Mouse (Mus musculus) erythroblast, embryonic 14.5 days (primary cell): ENCODE results near the gene Nucks1. TPM values are rescaled to one million over a fixed set of nuclear protein-coding genes. Genes with fewer than 3 reads are reported as not detected.
A peak's percentile ranks its signal among the peaks of the same experiment; 100 is the strongest.

Experiments
- H3K27me3 ChIP-seq: 2 replicates; pipeline ENCODE4 v1.6.1; 2012; ENCODE audit warnings: inconsistent platforms; ENCODE audit not compliant: control insufficient read depth
- H3K36me3 ChIP-seq: 2 replicates; pipeline ENCODE4 v1.6.1; 2012; ENCODE audit warnings: mild to moderate bottlenecking, inconsistent platforms; ENCODE audit not compliant: control insufficient read depth
- H3K4me1 ChIP-seq: 2 replicates; pipeline ENCODE4 v1.6.1; 2012; ENCODE audit warnings: inconsistent platforms; ENCODE audit not compliant: control insufficient read depth
- H3K4me3 ChIP-seq: replicated peaks from 2 replicates; pipeline ENCODE3; 2012; ENCODE audit warnings: moderate library complexity, mild to moderate bottlenecking, inconsistent platforms
- H3K9me3 ChIP-seq: 2 replicates; pipeline ENCODE4 v1.6.1; 2012; ENCODE audit warnings: low read length, inconsistent platforms, mixed read lengths; ENCODE audit not compliant: control insufficient read depth
- GATA1 ChIP-seq: IDR thresholded peaks from 2 replicates; pipeline ENCODE4 v1.6.1; 2012; ENCODE audit warnings: low read length, inconsistent platforms, mixed read lengths
- TAL1 ChIP-seq: IDR thresholded peaks from 3 replicates; pipeline ENCODE4 v1.6.1; 2012; ENCODE audit warnings: low read length, inconsistent platforms, mixed read lengths
- polyA plus RNA-seq: library from polyadenylated mRNA; stranded (reverse); fragments of >175 nt; gene quantifications from 2 replicates; pipeline ENCODE4 v1.2.3, GENCODE M21; 2012

Gene Nucks1
- polyA plus RNA-seq, 1 experiment, result 1.3 TPM

- Histone ChIP-seq H3K9me3 (peaks cover 3% of the 10 kb centered on the region; the same call in 1 of the 2 replicates), H3K4me1 (peaks cover 28% of the 10 kb centered on the region), H3K4me3 (peak overlapping the region; percentile 99), H3K27me3 (peaks cover 31% of the 10 kb centered on the region), H3K36me3 (peaks cover 30% of the 10 kb centered on the region)
- TF ChIP-seq GATA1 (no peak), TAL1 (no peak)
Observed at GRCm38 (mm10) chr1:131910674-131911558, 582 bp downstream of the Nucks1 start.

- peaks cover 14% of the 10 kb centered on the region for H3K4me1 ChIP-seq
- H3K9me3 ChIP-seq, result no peaks in the 10 kb centered on the region
- H3K4me3 ChIP-seq, result no peak overlapping the region
- peaks cover 91% of the 10 kb centered on the region for H3K36me3 ChIP-seq
- TF ChIP-seq TAL1 (no peak), GATA1 (no peak)
- no peaks in the 10 kb centered on the region for H3K27me3 ChIP-seq
Observed at GRCm38 (mm10) chr1:131917634-131918033, 7.3 kb downstream of the Nucks1 start.

GRCm38 (mm10) chr1:131919052-131919451 is 8.7 kb downstream of the Nucks1 start:
- Histone ChIP-seq H3K4me1 (peaks cover 9% of the 10 kb centered on the region), H3K4me3 (no peak overlapping the region), H3K36me3 (peaks cover 97% of the 10 kb centered on the region), H3K9me3 (no peaks in the 10 kb centered on the region), H3K27me3 (no peaks in the 10 kb centered on the region)
- TF ChIP-seq GATA1 (no peak), TAL1 (no peak)

GRCm38 (mm10) chr1:131922100-131922499 is 11.8 kb downstream of the Nucks1 start:
- TF ChIP-seq GATA1, result no peak
- TF ChIP-seq TAL1, result no peak
- Histone ChIP-seq H3K4me3 (no peak overlapping the region), H3K9me3 (no peaks in the 10 kb centered on the region), H3K27me3 (no peaks in the 10 kb centered on the region), H3K4me1 (peaks cover 4% of the 10 kb centered on the region), H3K36me3 (peaks cover 100% of the 10 kb centered on the region)

GRCm38 (mm10) chr1:131933471-131933870 is 23.1 kb downstream of the Nucks1 start:
- H3K4me1 ChIP-seq, result no peaks in the 10 kb centered on the region
- no peaks in the 10 kb centered on the region for H3K9me3 ChIP-seq
- no peak for TF ChIP-seq TAL1
- TF ChIP-seq GATA1, result no peak
- H3K36me3 ChIP-seq, result peaks cover 97% of the 10 kb centered on the region
- H3K27me3 ChIP-seq, result no peaks in the 10 kb centered on the region
- no peak overlapping the region for H3K4me3 ChIP-seq

GRCm38 (mm10) chr1:131937659-131938305 is 27.4 kb downstream of the Nucks1 start:
- Histone ChIP-seq H3K4me1 (peaks cover 4% of the 10 kb centered on the region), H3K36me3 (peaks cover 61% of the 10 kb centered on the region), H3K27me3 (no peaks in the 10 kb centered on the region), H3K9me3 (no peaks in the 10 kb centered on the region), H3K4me3 (no peak overlapping the region)
- no peak for TF ChIP-seq GATA1
- TF ChIP-seq TAL1, result no peak

GRCm38 (mm10) chr1:131938811-131939210 is 28.5 kb downstream of the Nucks1 start:
- Histone ChIP-seq H3K9me3 (no peaks in the 10 kb centered on the region), H3K27me3 (no peaks in the 10 kb centered on the region), H3K4me3 (no peak overlapping the region), H3K4me1 (peaks cover 5% of the 10 kb centered on the region), H3K36me3 (peaks cover 50% of the 10 kb centered on the region)
- no peak for TF ChIP-seq TAL1
- TF ChIP-seq GATA1, result no peak

GRCm38 (mm10) chr1:131940711-131941244 is 30.4 kb downstream of the Nucks1 start:
- no peaks in the 10 kb centered on the region for H3K9me3 ChIP-seq
- H3K4me3 ChIP-seq, result no peak overlapping the region
- peaks cover 7% of the 10 kb centered on the region for H3K4me1 ChIP-seq
- TF ChIP-seq TAL1, result no peak
- TF ChIP-seq GATA1, result no peak
- H3K27me3 ChIP-seq, result no peaks in the 10 kb centered on the region
- H3K36me3 ChIP-seq, result peaks cover 31% of the 10 kb centered on the region

GRCm38 (mm10) chr1:131941501-131941900 is 31.2 kb downstream of the Nucks1 start:
- Histone ChIP-seq H3K4me1 (peaks cover 9% of the 10 kb centered on the region), H3K4me3 (no peak overlapping the region), H3K36me3 (peaks cover 25% of the 10 kb centered on the region), H3K27me3 (no peaks in the 10 kb centered on the region), H3K9me3 (no peaks in the 10 kb centered on the region)
- TF ChIP-seq GATA1, result no peak
- no peak for TF ChIP-seq TAL1
